Mouse (Mus musculus): ENCODE data around the gene Snx17.

GRCm38 (mm10) chr5:31151746-31152145, 41.3 kb upstream of the Snx17 start:
- TF ChIP-seq CTCF (IDR thresholded peaks at IDR 0.05; ENCODE audit: low read depth, low read length) = no peak
- no peak for TF ChIP-seq GATA1 (IDR thresholded peaks at IDR 0.05; ENCODE audit: borderline replicate concordance, low read length)
- no peak for TF ChIP-seq GATA2 (IDR thresholded peaks at IDR 0.05; ENCODE audit: borderline replicate concordance, low read depth, low read length)
- no peak for TF ChIP-seq POLR2AphosphoS5 (IDR thresholded peaks at IDR 0.05; ENCODE audit: insufficient replicate concordance, low read depth, low read length)
- no peak for TF ChIP-seq TAL1 (conservative IDR thresholded peaks at IDR 0.05; ENCODE audit: low read depth, low read length)
